Mouse (Mus musculus): Measurements from ENCODE around the gene Cyp2g1.

DNA sequence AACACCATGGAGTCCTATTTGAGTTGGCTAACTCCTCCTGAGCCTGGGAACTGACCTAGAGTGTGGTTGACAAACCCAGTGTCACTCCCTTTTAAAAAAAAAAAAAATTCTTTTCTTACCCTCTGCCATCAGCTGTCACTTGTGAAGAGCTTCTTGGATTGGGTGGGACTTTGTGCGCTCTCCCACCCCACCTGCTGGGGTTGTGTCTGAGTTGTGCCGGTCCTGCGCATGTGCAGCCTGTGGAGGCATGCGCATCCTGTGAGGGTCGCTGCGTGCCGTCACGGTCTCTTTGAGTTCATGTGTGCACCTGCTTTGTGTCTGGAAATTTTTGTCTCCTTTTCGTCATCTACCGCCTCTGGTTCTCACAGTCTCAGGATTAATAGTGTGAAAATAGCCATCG lies 28.2 kb upstream of the Cyp2g1 start:
- no peak for TF ChIP-seq CTCF (IDR thresholded peaks at IDR 0.05; ENCODE audit: insufficient read depth, low read length)
- TF ChIP-seq POLR2A (IDR thresholded peaks at IDR 0.05; ENCODE audit: borderline replicate concordance, extremely low read depth, low read depth, low read length): no peak
